Mouse (Mus musculus) liver, adult 2 months (tissue): ENCODE measurements around the gene B4galt1.

Experiments used
- CTCF ChIP-seq: fragments of 200-500 bp; IDR thresholded peaks from 2 replicates; pipeline ENCODE4 v1.5.1; 2011; ENCODE audit warnings: low read depth, low read length, control low read depth
- POLR2A ChIP-seq: fragments of 200-500 bp; IDR thresholded peaks from 2 replicates; pipeline ENCODE4 v1.6.1; 2011; ENCODE audit warnings: low read length, control low read depth; ENCODE audit not compliant: insufficient read depth; ENCODE audit errors: extremely low read depth

- no peak for TF ChIP-seq CTCF
- no peak for TF ChIP-seq POLR2A
Observed at GRCm38 (mm10) chr4:40786578-40786977, 67.2 kb downstream of the B4galt1 start.
